Mouse (Mus musculus) hindbrain, embryonic 11.5 days (tissue): ENCODE results near the gene Lrig2. TPM values are rescaled to one million over a fixed set of nuclear protein-coding genes. Genes with fewer than 3 reads are reported as not detected.

Experiments used
- ATAC-seq: fragments of 200-750 bp; cut with Nextera tagmentation; 2 replicates; pipeline ENCODE4 v1.8.0; 2017; ENCODE audit warnings: mild to moderate bottlenecking, moderate TSS enrichment, moderate library complexity; ENCODE audit not compliant: low FRiP score
- DNase-seq: peaks from one replicate; pipeline ENCODE4 v3.0.0-alpha.2; 2015; ENCODE audit warnings: low spot score
- H3K27ac ChIP-seq: fragments of 300-500 bp; sonication (generic); 2 replicates; pipeline ENCODE4 v1.5.1; 2014; ENCODE audit warnings: mild to moderate bottlenecking, low read depth, low read length
- H3K27me3 ChIP-seq: fragments of 300-500 bp; sonication (generic); 2 replicates; pipeline ENCODE4 v1.6.1; 2014; ENCODE audit warnings: mild to moderate bottlenecking, low read length, moderate library complexity, mixed read lengths; ENCODE audit not compliant: control insufficient read depth, insufficient read depth
- H3K36me3 ChIP-seq: fragments of 300-500 bp; sonication (generic); 2 replicates; pipeline ENCODE4 v1.6.1; 2014; ENCODE audit warnings: mild to moderate bottlenecking, low read length, moderate library complexity, mixed read lengths; ENCODE audit not compliant: control insufficient read depth, insufficient read depth
- H3K4me1 ChIP-seq: fragments of 300-500 bp; sonication (generic); replicated peaks from 2 replicates; pipeline ENCODE4 v1.6.1; 2014; ENCODE audit warnings: low read length, mixed read lengths; ENCODE audit not compliant: control insufficient read depth, insufficient read depth
- H3K4me2 ChIP-seq: fragments of 300-500 bp; sonication (generic); replicated peaks from 2 replicates; pipeline ENCODE4 v1.6.1; 2014; ENCODE audit warnings: mild to moderate bottlenecking, low read depth, low read length
- H3K4me3 ChIP-seq: fragments of 300-500 bp; sonication (generic); 2 replicates; pipeline ENCODE4 v1.5.1; 2014; ENCODE audit warnings: low read depth, low read length
- H3K9ac ChIP-seq: fragments of 300-500 bp; sonication (generic); 2 replicates; pipeline ENCODE4 v1.6.1; 2014; ENCODE audit warnings: low read depth, low read length
- H3K9me3 ChIP-seq: fragments of 300-500 bp; sonication (generic); 2 replicates; pipeline ENCODE4 v1.6.1; 2016; ENCODE audit warnings: low read length; ENCODE audit not compliant: control insufficient read depth
- WGBS: fragments of 180-500 bp; shearing (Covaris S2); extraction: QIAGEN DNeasy Blood & Tissue Kit; methylation state at CpG from one replicate; pipeline ENCODE4 v1.1.7; 2014; 5-methylcytosine and 5-hydroxymethylcytosine counted together
- polyA plus RNA-seq: library from polyadenylated mRNA; unstranded; fragments of >200 nt; fragmentation: Nextera tagmentation; extraction: Ambion mirVana; gene quantifications from 2 replicates; pipeline ENCODE4 v1.2.1, GENCODE M21; 2014

Gene Lrig2
- polyA plus RNA-seq, 1 experiment from 2014 or later: 24.8 TPM

GRCm38 (mm10) chr3:104401176-104401575 is 110.5 kb downstream of the Lrig2 start:
- Histone ChIP-seq H3K4me2 (no peak overlapping the region), H3K27ac (no peak overlapping the region), H3K4me3 (no peak overlapping the region), H3K27me3 (no peaks in the 10 kb centered on the region), H3K4me1 (no peaks in the 10 kb centered on the region), H3K9me3 (no peaks in the 10 kb centered on the region), H3K9ac (no peak overlapping the region), H3K36me3 (no peaks in the 10 kb centered on the region)
- ATAC-seq (no peak), DNase-seq (no peak)
- WGBS: 82% methylated on average over 2 of the region's 2 CpGs

DNA sequence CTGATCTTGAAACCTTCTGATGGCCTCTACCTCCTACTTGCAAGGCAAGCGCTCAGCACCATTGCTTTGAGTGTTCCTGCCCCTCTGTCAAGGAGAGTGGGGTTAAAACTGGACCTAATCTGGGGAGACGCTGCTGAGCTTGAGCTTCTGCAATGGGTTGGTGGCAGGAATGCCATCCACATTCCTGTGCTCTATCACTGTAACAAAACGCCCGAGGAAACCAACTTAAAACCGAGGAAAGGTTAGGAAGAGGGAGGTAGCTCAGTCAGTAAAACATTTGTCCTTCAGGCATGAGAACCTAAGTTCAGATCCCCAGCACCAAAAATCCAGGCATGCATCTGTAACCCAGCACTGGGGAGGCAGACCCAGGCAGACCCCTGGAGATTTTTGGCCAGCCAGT is 111.6 kb downstream of the Lrig2 start:
- ATAC-seq (no peak), DNase-seq (no peak)
- Histone ChIP-seq H3K4me1 (no peaks in the 10 kb centered on the region), H3K27ac (no peak overlapping the region), H3K36me3 (no peaks in the 10 kb centered on the region), H3K4me3 (no peak overlapping the region), H3K4me2 (no peak overlapping the region), H3K9me3 (no peaks in the 10 kb centered on the region), H3K9ac (no peak overlapping the region), H3K27me3 (no peaks in the 10 kb centered on the region)
- WGBS: 90% methylated on average over 5 of the region's 5 CpGs

GRCm38 (mm10) chr3:104399296-104400045 is 112.2 kb downstream of the Lrig2 start:
- H3K4me2 ChIP-seq: no peak overlapping the region

GRCm38 (mm10) chr3:104397316-104397715 is 114.4 kb downstream of the Lrig2 start:
- H3K4me1 ChIP-seq: no peaks in the 10 kb centered on the region
- no peak overlapping the region for H3K27ac ChIP-seq
- WGBS: 85% methylated on average over 9 of the region's 9 CpGs
- H3K9ac ChIP-seq: no peak overlapping the region
- H3K4me2 ChIP-seq: no peak overlapping the region
- H3K4me3 ChIP-seq: no peak overlapping the region
- H3K36me3 ChIP-seq: no peaks in the 10 kb centered on the region
- ATAC-seq (no peak), DNase-seq (no peak)
- H3K9me3 ChIP-seq: no peaks in the 10 kb centered on the region
- no peaks in the 10 kb centered on the region for H3K27me3 ChIP-seq

More at GRCm38 (mm10) chr3:104399296-104400045, 112.2 kb downstream of the Lrig2 start:
- DNase-seq: no peak
- H3K27ac ChIP-seq: no peak overlapping the region
- H3K27me3 ChIP-seq: no peaks in the 10 kb centered on the region
- no peaks in the 10 kb centered on the region for H3K4me1 ChIP-seq
- ATAC-seq: no peak
- WGBS: 84% methylated on average over 10 of the region's 10 CpGs
- H3K4me3 ChIP-seq: no peak overlapping the region
- H3K9ac ChIP-seq: no peak overlapping the region
- no peaks in the 10 kb centered on the region for H3K9me3 ChIP-seq
- H3K36me3 ChIP-seq: no peaks in the 10 kb centered on the region

DNA sequence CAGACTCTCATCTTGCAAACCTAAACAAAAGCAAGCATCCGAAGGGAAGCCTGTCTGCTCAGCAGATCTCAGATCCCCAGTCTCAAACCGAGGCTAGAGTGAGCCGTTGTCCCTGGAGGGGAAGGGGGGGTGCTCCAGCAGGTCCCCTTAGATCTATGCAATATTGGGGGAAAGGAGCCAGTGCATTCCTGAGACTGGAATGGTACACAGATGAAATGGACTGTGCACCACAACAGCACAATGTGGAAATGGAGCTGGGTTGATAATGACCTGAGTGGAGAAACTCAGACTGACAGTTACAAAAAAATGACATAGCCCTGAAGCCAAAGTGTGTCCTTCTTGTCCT is 115.0 kb downstream of the Lrig2 start:
- Histone ChIP-seq H3K4me3 (no peak overlapping the region), H3K27me3 (no peaks in the 10 kb centered on the region), H3K9ac (no peak overlapping the region), H3K27ac (no peak overlapping the region), H3K4me1 (no peaks in the 10 kb centered on the region), H3K36me3 (no peaks in the 10 kb centered on the region), H3K9me3 (no peaks in the 10 kb centered on the region), H3K4me2 (no peak overlapping the region)
- ATAC-seq: no peak
- no peak for DNase-seq
- WGBS: 45% methylated on average over 3 of the region's 3 CpGs

- no peak overlapping the region for H3K4me2 ChIP-seq
- no peaks in the 10 kb centered on the region for H3K4me1 ChIP-seq
- 50% methylated on average over 11 of the region's 11 CpGs for WGBS
- H3K27ac ChIP-seq: no peak overlapping the region
- ATAC-seq: no peak
- H3K4me3 ChIP-seq: no peak overlapping the region
- no peaks in the 10 kb centered on the region for H3K36me3 ChIP-seq
- H3K9me3 ChIP-seq: no peaks in the 10 kb centered on the region
- no peak overlapping the region for H3K9ac ChIP-seq
- no peaks in the 10 kb centered on the region for H3K27me3 ChIP-seq
- no peak for DNase-seq
Observed at GRCm38 (mm10) chr3:104396067-104396735, 115.5 kb downstream of the Lrig2 start.

DNA sequence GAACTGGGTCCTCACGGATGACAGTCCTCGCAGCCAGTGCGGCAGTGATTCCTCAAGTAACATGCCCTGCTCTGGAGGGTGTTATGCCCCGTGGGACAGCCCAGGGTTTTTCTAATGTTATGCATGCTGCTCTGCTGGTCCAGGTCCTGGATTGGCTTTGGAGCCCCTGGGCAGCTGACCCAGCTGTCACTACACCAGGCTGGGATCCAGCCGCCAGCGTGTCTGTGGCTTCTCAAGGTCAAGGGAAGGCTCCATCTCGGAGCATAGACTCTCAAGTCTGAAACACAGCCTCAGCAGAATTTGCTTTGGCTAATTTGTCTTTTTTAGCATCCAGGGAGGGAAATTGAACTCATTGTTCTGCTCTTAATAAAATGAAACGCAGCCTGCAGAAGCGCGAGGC is 121.6 kb downstream of the Lrig2 start:
- Histone ChIP-seq H3K36me3 (no peaks in the 10 kb centered on the region), H3K9ac (no peak overlapping the region), H3K4me1 (no peaks in the 10 kb centered on the region), H3K4me3 (no peak overlapping the region), H3K9me3 (no peaks in the 10 kb centered on the region), H3K27me3 (no peaks in the 10 kb centered on the region), H3K4me2 (no peak overlapping the region), H3K27ac (peak overlapping the region; percentile 54; the same call in 1 of the 2 replicates)
- ATAC-seq (peak; percentile 51; the same call in 1 of the 2 replicates), DNase-seq (no peak)
- 64% methylated on average over 10 of the region's 10 CpGs for WGBS

DNA sequence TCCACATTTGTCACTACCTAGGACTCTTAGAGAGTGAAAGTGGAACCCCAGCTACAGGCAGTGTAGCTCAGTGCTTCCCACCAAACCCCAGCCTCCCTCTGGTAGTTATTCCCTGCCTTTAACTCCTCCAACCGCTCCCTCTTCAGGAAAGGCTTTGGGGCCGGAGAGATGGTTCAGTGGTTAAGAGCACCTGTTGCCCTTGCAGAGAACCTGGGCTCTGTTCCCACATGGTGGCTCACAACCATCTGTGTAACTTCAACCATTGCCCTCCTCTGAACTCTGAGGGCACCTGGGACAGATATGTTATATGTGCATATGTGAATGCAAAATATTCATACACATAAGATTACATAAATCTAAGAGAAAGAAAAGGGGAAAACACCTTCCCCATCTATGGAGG is 122.3 kb downstream of the Lrig2 start:
- WGBS: 95% methylated on average over 2 of the region's 2 CpGs
- no peaks in the 10 kb centered on the region for H3K9me3 ChIP-seq
- H3K4me1 ChIP-seq: no peaks in the 10 kb centered on the region
- no peaks in the 10 kb centered on the region for H3K27me3 ChIP-seq
- no peak overlapping the region for H3K27ac ChIP-seq
- no peak overlapping the region for H3K4me3 ChIP-seq
- ATAC-seq (no peak), DNase-seq (no peak)
- H3K4me2 ChIP-seq: no peak overlapping the region
- H3K9ac ChIP-seq: no peak overlapping the region
- no peaks in the 10 kb centered on the region for H3K36me3 ChIP-seq

DNA sequence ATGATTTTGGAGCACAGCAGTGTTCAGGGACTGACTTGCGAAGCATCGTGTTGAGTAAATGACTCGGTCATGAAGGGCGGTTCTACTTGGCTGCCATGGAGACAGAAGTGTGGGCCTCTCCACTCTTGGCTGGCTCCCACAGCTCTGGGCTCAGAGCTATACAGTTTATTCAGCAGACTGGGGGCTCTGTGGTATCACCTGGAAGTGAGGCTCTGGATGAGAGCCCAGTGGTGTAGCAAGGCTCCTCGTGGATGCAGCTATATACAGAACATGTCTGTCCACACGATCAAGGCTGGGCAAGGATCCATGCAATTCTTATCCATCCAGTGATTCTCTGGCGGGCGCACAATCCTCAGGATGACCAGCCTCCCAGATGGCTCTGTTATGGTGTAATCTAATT is 126.1 kb downstream of the Lrig2 start:
- H3K4me2 ChIP-seq: no peak overlapping the region
- 93% methylated on average over 8 of the region's 8 CpGs for WGBS
- H3K4me3 ChIP-seq: no peak overlapping the region
- H3K27me3 ChIP-seq: no peaks in the 10 kb centered on the region
- no peak overlapping the region for H3K9ac ChIP-seq
- no peak overlapping the region for H3K27ac ChIP-seq
- H3K9me3 ChIP-seq: no peaks in the 10 kb centered on the region
- no peaks in the 10 kb centered on the region for H3K4me1 ChIP-seq
- ATAC-seq (no peak), DNase-seq (no peak)
- H3K36me3 ChIP-seq: no peaks in the 10 kb centered on the region
